Mouse (Mus musculus): ENCODE results near the gene Sfrp5. TPM values are rescaled to one million over a fixed set of nuclear protein-coding genes. Genes with fewer than 3 reads are reported as not detected.

The Sfrp5 gene
- 0.12 TPM in 1 of 2 replicates, not detected in the other for polyA plus RNA-seq (2015; fragmentation: Nextera tagmentation; extraction: Ambion mirVana)

DNA sequence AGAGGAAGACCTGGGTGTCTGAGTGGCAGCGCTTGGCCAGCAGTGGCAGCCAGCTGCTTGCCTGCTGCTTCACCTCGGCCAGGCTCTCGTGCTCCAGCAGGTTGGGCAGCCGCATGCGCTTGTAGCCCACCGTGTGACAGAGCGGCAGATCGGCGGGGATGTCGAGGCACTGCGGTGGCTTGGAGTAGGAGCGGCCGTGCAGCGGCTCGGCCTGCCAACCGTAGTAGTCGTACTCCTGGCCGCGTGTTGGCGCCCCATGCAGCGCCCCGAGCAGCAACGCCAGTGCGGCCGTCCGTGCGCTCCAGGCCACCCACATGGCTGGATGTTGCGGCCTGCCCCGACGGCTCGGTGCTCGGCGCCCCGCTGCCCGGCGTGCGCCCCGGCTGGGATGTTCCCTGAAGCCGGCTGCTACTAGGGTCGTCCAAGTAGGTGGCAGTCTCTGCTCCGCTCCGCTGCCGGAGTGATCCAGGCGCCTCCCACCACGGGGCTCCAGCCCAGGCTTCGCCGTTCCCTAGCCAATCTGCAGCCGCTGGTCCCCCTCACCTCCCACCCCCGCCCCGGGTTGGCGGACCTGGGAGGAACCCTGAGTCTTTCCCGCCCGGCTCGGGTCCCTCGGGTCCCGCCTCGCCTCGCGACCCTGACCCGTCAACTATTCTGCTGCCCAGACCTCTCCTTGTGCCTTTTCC lies at the start of gene Sfrp5:
Gene Sfrp5, minus strand, starts transcription at position 557 of the 686 bp plus-strand sequence.
- no peaks in the 10 kb centered on the region for H3K36me3 ChIP-seq (replicated peaks)

DNA sequence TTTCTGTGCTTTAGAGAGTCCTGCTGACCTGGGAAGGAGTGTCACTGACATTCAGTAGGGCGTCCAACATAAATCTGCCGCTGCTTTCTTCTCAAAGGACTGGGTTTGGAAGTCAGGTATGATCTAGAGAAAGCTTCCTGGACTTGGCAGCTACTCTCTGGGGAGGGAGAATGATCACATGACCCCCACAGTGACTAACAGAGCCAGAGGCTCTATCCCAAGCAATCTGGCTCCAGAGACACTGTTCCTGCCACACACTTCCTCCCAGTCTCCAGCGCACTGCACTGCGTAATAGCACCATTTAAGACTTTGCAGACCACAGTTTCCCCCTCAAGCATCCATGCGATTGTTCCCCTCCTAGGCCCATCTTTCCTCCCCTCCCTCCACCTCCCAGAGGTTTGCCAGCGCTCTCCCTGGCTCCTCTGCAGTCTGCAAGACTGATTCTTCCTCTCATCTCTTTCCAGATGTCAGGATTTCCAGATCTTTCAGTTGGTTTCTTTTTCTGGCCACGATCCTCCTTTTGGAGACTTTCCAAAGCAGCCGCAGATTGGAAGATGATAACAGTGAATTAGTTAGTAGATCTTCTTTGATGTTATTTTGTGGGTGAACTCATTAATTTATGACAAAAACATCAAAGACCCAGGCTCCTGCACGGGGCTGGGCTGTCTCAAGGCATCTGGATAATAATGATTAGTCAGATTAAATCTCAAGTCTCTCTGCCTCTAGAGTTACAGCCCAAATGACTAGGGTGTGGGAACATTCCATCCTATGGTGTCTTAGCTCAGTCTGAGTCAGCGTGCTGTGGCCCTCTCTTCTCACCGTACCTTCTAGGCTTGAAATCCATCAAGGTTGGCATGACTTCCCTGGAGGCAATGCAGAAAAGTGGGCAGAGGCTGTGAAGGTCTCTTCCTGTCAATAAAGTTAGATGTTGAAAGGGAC lies 48.2 kb upstream of the Sfrp5 start:
- H3K9ac ChIP-seq, result no peak overlapping the region
- no peak overlapping the region for H3K27ac ChIP-seq (replicated peaks)
- H3K36me3 ChIP-seq (replicated peaks), result no peaks in the 10 kb centered on the region
- no peak overlapping the region for H3K4me2 ChIP-seq
- no peak overlapping the region for H3K4me3 ChIP-seq (replicated peaks)
- H3K9me3 ChIP-seq (replicated peaks), result no peaks in the 10 kb centered on the region
- WGBS (ENCODE audit: insufficient replicate concordance), result 44% methylated on average over 11 of the region's 11 CpGs
- ATAC-seq (ENCODE audit: insufficient read depth), result no peak
- H3K27me3 ChIP-seq, result peaks cover 19% of the 10 kb centered on the region
- no peaks in the 10 kb centered on the region; the same call in 1 of the 2 replicates for H3K4me1 ChIP-seq (replicated peaks)

More for the DNA sequence above, at the start of gene Sfrp5:
- WGBS (ENCODE audit: insufficient replicate concordance), result 3% methylated on average over 60 of the region's 60 CpGs
- H3K9ac ChIP-seq, result no peak within 1 kb of the TSS
- no peaks in the 10 kb centered on the region for H3K4me1 ChIP-seq (replicated peaks)
- peaks cover 71% of the 10 kb centered on the region for H3K27me3 ChIP-seq
- H3K27ac ChIP-seq (replicated peaks), result no peak within 1 kb of the TSS
- no peak within 1 kb of the TSS for H3K4me3 ChIP-seq (replicated peaks)
- ATAC-seq (ENCODE audit: insufficient read depth), result no peak
- no peak within 1 kb of the TSS for H3K4me2 ChIP-seq
- H3K9me3 ChIP-seq (replicated peaks), result no peaks in the 10 kb centered on the region

DNA sequence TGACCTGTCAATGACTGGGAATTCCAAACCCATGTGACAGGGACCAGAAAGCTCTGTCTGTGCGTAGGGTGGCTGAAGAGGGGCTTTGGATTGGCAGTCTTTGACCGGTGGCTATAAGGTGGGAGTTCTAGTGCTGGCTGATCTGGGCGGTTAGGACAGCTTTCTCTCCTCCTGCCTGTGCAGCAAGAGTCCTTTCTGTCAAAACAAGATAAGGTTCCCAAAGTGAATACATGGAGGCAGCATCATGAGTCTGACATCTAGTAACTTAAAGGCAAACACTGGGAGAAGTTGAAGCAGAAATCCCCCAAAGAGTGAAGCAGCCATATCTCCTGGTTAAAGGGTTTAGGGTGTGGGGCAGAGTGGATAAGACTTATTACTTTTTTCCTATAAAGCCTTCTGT lies 45.5 kb upstream of the Sfrp5 start, which contains the start of gene Golga7b:
Gene Golga7b, plus strand, starts transcription at position 56 of the 400 bp plus-strand sequence.
- no peak for ATAC-seq (ENCODE audit: insufficient read depth)
- Histone ChIP-seq H3K4me1 (replicated peaks) (no peaks in the 10 kb centered on the region), H3K4me2 (no peak within 1 kb of the TSS), H3K36me3 (replicated peaks) (no peaks in the 10 kb centered on the region), H3K4me3 (replicated peaks) (no peak within 1 kb of the TSS), H3K27me3 (no peaks in the 10 kb centered on the region), H3K27ac (replicated peaks) (no peak within 1 kb of the TSS), H3K9ac (no peak within 1 kb of the TSS), H3K9me3 (replicated peaks) (no peaks in the 10 kb centered on the region)
- 46% methylated on average over 3 of the region's 3 CpGs for WGBS (ENCODE audit: insufficient replicate concordance)

DNA sequence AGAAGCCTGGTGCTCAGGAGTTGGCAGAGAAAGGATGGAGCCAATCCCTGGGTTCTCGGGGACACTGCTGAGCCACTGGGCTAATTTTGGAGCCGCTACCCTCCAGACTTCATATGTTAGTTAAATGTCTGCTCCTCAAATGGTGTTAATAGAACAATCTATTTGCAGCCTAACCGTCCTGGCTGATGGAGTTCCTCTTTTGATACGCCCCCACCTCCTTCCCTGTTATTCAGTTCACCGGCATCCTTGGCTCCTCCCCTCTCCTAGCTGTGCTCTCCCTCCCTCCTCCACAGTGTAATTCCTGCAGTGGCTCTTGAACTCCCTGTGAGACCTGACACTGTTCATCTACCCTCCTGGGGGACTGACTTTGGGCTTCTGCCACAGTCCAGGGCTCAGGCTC lies 44.6 kb upstream of the Sfrp5 start:
- no peaks in the 10 kb centered on the region for H3K9me3 ChIP-seq (replicated peaks)
- H3K9ac ChIP-seq, result no peak overlapping the region
- ATAC-seq (ENCODE audit: insufficient read depth), result no peak
- WGBS (ENCODE audit: insufficient replicate concordance), result 28% methylated on average over 5 of the region's 5 CpGs
- no peaks in the 10 kb centered on the region for H3K36me3 ChIP-seq (replicated peaks)
- no peak overlapping the region for H3K27ac ChIP-seq (replicated peaks)
- no peaks in the 10 kb centered on the region for H3K27me3 ChIP-seq
- no peak overlapping the region for H3K4me2 ChIP-seq
- no peak overlapping the region for H3K4me3 ChIP-seq (replicated peaks)
- no peaks in the 10 kb centered on the region for H3K4me1 ChIP-seq (replicated peaks)

DNA sequence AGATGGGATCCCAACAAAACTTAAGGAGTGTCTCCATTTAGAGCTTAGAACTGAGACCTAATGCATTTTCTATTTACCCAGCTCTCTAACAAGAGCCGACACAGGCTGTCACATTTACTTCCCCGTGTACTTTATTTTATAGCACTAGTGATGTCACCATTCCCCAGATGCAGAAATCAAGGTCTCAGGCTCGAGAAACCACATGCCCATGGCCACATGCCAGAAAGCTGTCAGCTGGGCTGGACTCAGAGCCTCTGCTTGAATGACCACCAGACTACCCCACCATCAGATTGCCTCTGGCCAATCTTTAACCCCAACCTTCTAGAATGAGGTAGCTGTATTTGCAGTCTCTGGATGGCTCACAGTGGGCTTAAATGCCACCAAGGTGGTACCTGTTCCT lies 41.3 kb upstream of the Sfrp5 start:
- Histone ChIP-seq H3K9ac (no peak overlapping the region), H3K4me3 (replicated peaks) (no peak overlapping the region), H3K27me3 (no peaks in the 10 kb centered on the region), H3K4me1 (replicated peaks) (no peaks in the 10 kb centered on the region), H3K27ac (replicated peaks) (no peak overlapping the region), H3K36me3 (replicated peaks) (no peaks in the 10 kb centered on the region), H3K4me2 (no peak overlapping the region), H3K9me3 (replicated peaks) (no peaks in the 10 kb centered on the region)
- no peak for ATAC-seq (ENCODE audit: insufficient read depth)
- WGBS (ENCODE audit: insufficient replicate concordance), result 40% methylated on average over 3 of the region's 3 CpGs

DNA sequence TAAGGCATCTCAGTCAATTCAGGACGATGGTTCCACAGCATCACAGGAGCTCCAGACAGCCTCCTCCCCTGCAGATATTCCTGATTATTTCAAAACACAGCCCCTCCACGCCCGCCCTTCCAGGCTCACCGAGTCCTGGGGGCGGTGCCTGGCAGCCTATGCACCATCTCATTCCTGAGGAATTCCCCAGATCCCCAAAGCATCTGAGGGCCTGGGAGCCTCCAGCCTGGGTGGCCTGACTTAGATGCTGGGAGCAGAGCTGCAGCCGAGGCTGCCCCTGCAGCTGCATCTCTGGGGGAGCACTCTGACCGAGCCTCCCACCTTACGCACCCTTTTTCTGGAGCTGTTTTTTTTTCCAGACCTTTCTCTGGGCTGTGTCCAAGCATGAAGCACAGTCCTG lies 38.8 kb upstream of the Sfrp5 start:
- Histone ChIP-seq H3K27ac (replicated peaks) (no peak overlapping the region), H3K4me2 (no peak overlapping the region), H3K36me3 (replicated peaks) (no peaks in the 10 kb centered on the region), H3K9me3 (replicated peaks) (no peaks in the 10 kb centered on the region), H3K4me3 (replicated peaks) (no peak overlapping the region), H3K4me1 (replicated peaks) (no peaks in the 10 kb centered on the region), H3K9ac (no peak overlapping the region), H3K27me3 (no peaks in the 10 kb centered on the region; the same call in 1 of the 2 replicates)
- 58% methylated on average over 8 of the region's 8 CpGs for WGBS (ENCODE audit: insufficient replicate concordance)
- ATAC-seq (ENCODE audit: insufficient read depth), result no peak

DNA sequence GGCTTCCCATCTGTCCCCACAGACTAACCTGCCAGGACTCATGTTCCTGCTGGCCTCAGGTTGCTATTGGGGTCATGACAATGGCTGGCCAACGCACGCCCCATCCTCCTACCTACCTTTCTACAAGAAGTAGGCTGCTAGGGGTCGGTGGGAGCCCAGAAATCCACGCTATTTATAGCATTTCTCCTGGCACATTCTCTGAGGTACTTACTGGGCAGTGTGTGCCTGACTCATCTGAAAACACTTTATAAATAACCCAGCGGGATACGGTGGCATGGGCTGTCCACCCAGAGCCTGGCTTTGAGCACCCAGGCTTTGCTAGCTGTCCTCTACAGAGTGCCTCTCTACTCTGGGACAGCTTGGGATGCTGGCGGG lies 36.3 kb upstream of the Sfrp5 start:
- Histone ChIP-seq H3K9ac (no peak overlapping the region), H3K27me3 (no peaks in the 10 kb centered on the region; the same call in 1 of the 2 replicates), H3K4me1 (replicated peaks) (no peaks in the 10 kb centered on the region), H3K9me3 (replicated peaks) (no peaks in the 10 kb centered on the region), H3K4me2 (no peak overlapping the region), H3K4me3 (replicated peaks) (no peak overlapping the region), H3K36me3 (replicated peaks) (no peaks in the 10 kb centered on the region), H3K27ac (replicated peaks) (no peak overlapping the region)
- WGBS (ENCODE audit: insufficient replicate concordance), result 40% methylated on average over 7 of the region's 7 CpGs
- no peak for ATAC-seq (ENCODE audit: insufficient read depth)

DNA sequence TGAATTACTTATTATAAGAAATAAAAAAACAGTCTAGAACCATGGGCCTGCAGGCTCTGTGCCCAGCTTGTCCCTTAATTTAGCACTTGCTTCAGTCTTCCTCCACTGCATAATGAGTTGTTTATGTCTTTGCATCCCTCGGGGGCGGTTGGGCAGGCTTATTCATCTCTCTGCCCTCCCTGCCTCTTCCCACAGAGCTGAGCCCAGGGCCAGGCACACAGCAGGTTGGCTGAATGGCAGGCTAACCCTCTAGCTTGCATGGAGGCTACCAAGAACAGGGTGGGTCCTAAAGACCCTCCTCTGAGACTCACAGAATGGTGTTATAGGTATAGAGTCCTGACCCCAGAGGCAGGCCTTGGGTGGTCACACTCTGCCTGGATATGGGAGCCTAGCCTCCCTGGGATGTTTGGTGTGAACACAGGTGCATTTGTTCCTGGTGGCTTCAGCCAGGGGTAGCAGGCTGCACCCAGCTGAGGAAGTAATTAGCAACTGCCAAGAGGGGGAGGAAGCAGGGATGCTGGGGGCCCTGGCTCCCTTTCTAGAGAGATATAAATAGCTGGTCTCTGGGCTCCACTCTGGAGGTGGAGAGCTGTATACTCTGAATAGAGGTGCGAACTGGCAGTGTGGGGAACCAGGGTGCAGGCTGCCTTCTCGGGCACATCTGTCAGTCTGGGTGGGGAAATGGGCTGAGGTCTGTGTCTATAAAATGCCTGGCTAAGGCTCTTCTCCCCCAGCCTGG lies 35.7 kb upstream of the Sfrp5 start:
- Histone ChIP-seq H3K9ac (no peak overlapping the region), H3K9me3 (replicated peaks) (no peaks in the 10 kb centered on the region), H3K27ac (replicated peaks) (no peak overlapping the region), H3K4me1 (replicated peaks) (no peaks in the 10 kb centered on the region), H3K4me3 (replicated peaks) (no peak overlapping the region), H3K27me3 (no peaks in the 10 kb centered on the region; the same call in 1 of the 2 replicates), H3K36me3 (replicated peaks) (no peaks in the 10 kb centered on the region), H3K4me2 (no peak overlapping the region)
- no peak for ATAC-seq (ENCODE audit: insufficient read depth)
- WGBS (ENCODE audit: insufficient replicate concordance), result 26% methylated on average over 4 of the region's 4 CpGs

DNA sequence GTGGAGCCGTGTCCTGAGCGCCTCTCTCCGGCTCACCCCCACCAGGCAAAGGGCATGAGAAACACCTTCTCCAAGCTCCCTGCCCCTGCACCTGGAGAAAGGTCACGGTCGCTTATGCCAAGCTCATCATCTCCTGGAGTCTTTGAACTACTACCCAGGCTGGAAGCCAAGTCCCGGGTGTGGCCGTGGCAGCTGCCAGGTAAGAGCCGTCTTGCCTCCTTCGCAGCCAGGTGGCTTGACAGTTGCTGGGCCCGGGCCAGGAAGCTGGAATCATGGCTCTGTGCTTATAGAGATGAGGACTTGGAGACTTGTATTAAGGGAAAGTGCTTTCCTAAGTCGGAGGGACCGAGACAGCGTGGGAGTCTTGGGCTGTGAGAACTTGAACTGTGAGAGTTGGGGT lies 28.9 kb upstream of the Sfrp5 start:
- no peak for ATAC-seq (ENCODE audit: insufficient read depth)
- Histone ChIP-seq H3K4me3 (replicated peaks) (no peak overlapping the region), H3K9me3 (replicated peaks) (no peaks in the 10 kb centered on the region), H3K4me1 (replicated peaks) (peaks cover 20% of the 10 kb centered on the region), H3K27me3 (peaks cover 9% of the 10 kb centered on the region), H3K4me2 (no peak overlapping the region), H3K27ac (replicated peaks) (no peak overlapping the region), H3K36me3 (replicated peaks) (no peaks in the 10 kb centered on the region), H3K9ac (no peak overlapping the region)
- 81% methylated on average over 13 of the region's 13 CpGs for WGBS (ENCODE audit: insufficient replicate concordance)

DNA sequence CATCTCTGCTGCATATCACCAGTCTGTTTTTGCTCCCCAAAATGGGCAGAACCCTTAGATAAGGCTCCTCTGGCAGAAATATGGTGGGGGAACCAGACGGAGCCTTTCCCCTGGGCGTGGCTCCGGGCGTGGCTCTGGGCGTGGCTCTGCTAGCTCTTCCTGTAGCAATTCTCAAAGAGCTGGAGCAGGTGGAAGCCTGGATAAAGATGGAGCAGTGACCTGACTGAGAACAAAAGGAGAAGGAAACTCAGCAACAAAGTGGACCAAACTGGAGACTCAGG lies 28.2 kb upstream of the Sfrp5 start:
- 27% methylated on average over 5 of the region's 5 CpGs for WGBS (ENCODE audit: insufficient replicate concordance)
- H3K9me3 ChIP-seq (replicated peaks), result no peaks in the 10 kb centered on the region
- peaks cover 9% of the 10 kb centered on the region for H3K27me3 ChIP-seq
- H3K4me2 ChIP-seq, result peak overlapping the region; percentile 33
- peak; percentile 56 for ATAC-seq (ENCODE audit: insufficient read depth)
- no peaks in the 10 kb centered on the region for H3K36me3 ChIP-seq (replicated peaks)
- no peak overlapping the region for H3K27ac ChIP-seq (replicated peaks)
- no peak overlapping the region for H3K4me3 ChIP-seq (replicated peaks)
- peaks cover 20% of the 10 kb centered on the region for H3K4me1 ChIP-seq (replicated peaks)
- H3K9ac ChIP-seq, result no peak overlapping the region
